Mouse (Mus musculus) large intestine, adult 2 months (tissue): ENCODE measurements around the gene Eif3f. TPM values are rescaled to one million over a fixed set of nuclear protein-coding genes. Genes with fewer than 3 reads are reported as not detected.

Experiments used
- DNase-seq: peaks from one replicate; pipeline ENCODE4 v3.0.0-alpha.2; 2012; ENCODE audit warnings: low read depth, low spot score
- WGBS: fragments of 180-500 bp; shearing (Covaris S2); methylation state at CpG from one replicate; pipeline ENCODE4 v1.1.7; 2018; 5-methylcytosine and 5-hydroxymethylcytosine counted together
- polyA plus RNA-seq: library from polyadenylated mRNA; depleted of rRNA; stranded (reverse); fragments of >200 nt; gene quantifications from 2 replicates; pipeline ENCODE4 v1.2.3, GENCODE M21; 2012; rRNA removed

Eif3f gene
- polyA plus RNA-seq, 1 experiment: 162 TPM

DNA sequence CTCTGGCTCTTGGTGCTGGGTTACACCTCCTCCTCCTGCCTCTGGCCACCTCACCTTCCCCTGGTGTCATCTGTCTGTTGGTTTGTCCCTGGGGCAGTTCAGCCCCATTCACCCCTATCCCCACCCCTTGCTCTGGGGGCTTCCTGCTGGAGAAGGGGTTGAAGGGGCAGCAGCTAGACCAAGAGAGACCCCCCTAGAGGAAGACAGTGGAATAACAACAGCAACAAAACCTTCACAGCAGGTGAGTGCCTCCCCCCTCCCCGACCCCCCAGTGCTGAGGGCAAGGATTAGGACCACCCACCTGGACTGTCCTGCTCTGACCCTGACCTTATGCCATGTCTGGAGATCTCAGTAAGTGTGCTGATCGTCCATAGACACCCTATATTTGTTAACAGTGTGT lies 31.8 kb downstream of the Eif3f start:
- no peak for DNase-seq
- WGBS: 16% methylated on average over 2 of the region's 2 CpGs

DNA sequence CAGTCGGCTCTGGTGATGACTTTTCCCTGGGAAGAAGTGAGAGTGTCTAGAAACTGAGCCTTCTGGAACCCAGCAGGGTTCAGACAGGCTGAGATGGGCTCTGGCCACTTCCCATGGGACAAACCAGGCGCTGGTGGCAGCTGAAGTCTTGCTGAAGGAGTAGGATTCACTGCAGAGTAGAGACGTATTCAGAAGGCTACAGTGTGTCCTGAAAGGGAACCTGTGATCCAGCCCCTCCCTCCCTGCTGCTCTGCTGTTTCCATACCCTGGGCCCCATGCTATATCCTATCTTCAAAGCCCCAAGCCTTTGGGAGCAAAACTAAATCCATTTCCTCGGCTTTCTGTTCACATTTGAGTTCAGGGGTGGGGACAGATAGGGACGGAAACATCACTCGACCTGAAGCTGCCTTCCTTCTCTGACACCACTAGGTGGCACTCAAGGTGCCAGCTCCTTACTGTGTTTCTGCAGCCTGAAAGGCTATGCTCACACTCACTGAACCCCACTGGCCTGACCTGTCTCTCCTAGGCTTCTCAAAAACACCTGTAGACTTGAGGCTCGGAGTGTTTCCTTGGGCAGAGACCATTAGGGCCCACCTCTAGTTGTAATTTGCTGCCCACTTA lies 32.6 kb downstream of the Eif3f start:
- no peak for DNase-seq
- WGBS: 26% methylated on average over 7 of the region's 7 CpGs

GRCm38 (mm10) chr7:108968201-108968600 lies 34.0 kb downstream of the Eif3f start:
- WGBS: 25% methylated on average over 6 of the region's 6 CpGs
- DNase-seq: no peak

- WGBS: 64% methylated on average over 6 of the region's 6 CpGs
- DNase-seq: no peak
Observed at GRCm38 (mm10) chr7:108972273-108972672, 38.1 kb downstream of the Eif3f start.

DNA sequence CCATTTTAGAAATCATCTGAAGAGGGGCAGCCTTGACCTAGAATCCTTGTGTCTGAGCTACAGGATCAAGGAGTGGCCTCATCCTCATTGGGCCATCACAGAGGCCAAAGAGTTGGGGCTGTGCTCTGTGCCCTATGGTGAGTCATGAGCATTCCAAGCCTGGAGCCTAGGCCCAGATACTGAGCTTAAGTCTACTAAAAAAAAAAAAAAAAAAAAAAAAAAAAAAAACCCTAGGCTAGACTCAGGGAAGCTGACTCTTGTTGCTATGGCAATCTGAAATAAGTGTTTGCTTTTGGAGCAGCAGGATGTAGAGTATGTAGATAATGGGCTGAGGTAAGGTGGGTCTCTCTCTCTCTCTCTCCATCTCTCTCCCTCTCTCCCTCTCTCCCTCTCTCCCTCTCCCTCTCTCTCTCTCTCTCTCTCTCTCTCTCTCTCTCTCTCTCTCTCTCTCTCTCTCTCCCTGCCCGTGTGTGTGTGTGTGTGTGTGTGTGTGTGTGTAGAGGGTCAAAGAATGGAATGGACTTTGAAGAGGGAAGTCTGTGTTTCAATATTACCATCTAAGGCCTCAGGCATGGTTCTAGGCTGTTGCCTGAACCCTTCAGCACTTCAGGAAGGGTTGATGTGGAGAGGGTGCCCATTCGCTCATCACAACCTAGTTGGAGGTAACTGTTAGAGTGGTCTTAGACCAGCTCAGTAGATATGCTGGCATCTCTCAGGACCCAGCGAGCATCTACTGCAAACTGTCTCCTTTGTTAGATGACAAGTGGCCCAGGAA lies 51.9 kb downstream of the Eif3f start:
- WGBS: 91% methylated on average over 2 of the region's 3 CpGs
- DNase-seq: no peak

- no peak for DNase-seq
- WGBS: 79% methylated on average over 9 of the region's 9 CpGs
Observed at GRCm38 (mm10) chr7:108991207-108991606, 57.0 kb downstream of the Eif3f start.

Other genes starting within 250 kb of the Eif3f start
- gene Olfr512, start 221.1 kb upstream of the Eif3f start, polyA plus RNA-seq: not detected in 2 replicates
- not detected in 2 replicates for gene Olfr513, start 183.4 kb upstream of the Eif3f start, polyA plus RNA-seq
- not detected in 2 replicates for gene Olfr514, start 108.4 kb upstream of the Eif3f start, polyA plus RNA-seq
- not detected in 2 replicates for gene Olfr516, start 83.9 kb upstream of the Eif3f start, polyA plus RNA-seq
- gene Olfr517, start 62.0 kb upstream of the Eif3f start, polyA plus RNA-seq: not detected in 2 replicates
- gene Olfr518, start 49.4 kb upstream of the Eif3f start, polyA plus RNA-seq: not detected in 2 replicates
- gene Olfr519, start 40.0 kb upstream of the Eif3f start, polyA plus RNA-seq: not detected in 2 replicates
- 0.06 and 0.14 TPM in 2 replicates for gene Nlrp10, start 4.2 kb upstream of the Eif3f start, polyA plus RNA-seq
- gene Tub, start 15.9 kb downstream of the Eif3f start, polyA plus RNA-seq: 0.55 and 0.90 TPM in 2 replicates
- 0.55 and 0.56 TPM in 2 replicates for gene Ric3, start 148.9 kb downstream of the Eif3f start, polyA plus RNA-seq
- gene Lmo1, start 240.8 kb downstream of the Eif3f start, polyA plus RNA-seq: 0.95 and 1.0 TPM in 2 replicates